Mouse (Mus musculus) adrenal gland, postnatal 36 days (tissue): ENCODE measurements around the gene Cyp19a1. TPM values are rescaled to one million over a fixed set of nuclear protein-coding genes. Genes with fewer than 3 reads are reported as not detected.

Source experiments
- DNase-seq, 2 experiments: peaks; one replicate each; pipeline ENCODE4 v3.0.0; 2021; ENCODE audit warnings: mixed read lengths in 1 of 2
- total RNA-seq, 2 experiments: library from RNA; stranded (reverse); gene quantifications; 2 replicates each; pipeline ENCODE4 v1.2.3; 2021

The Cyp19a1 gene
- total RNA-seq, 2 experiments from 2014 or later: not detected

GRCm38 (mm10) chr9:54169489-54169888, 98.4 kb downstream of the Cyp19a1 start:
- DNase-seq: peak in 1 of 2 experiments; percentile 5

GRCm38 (mm10) chr9:54168425-54168824, 99.5 kb downstream of the Cyp19a1 start:
- DNase-seq: no peak

GRCm38 (mm10) chr9:54163117-54163516, 104.8 kb downstream of the Cyp19a1 start:
- DNase-seq: peak; percentile 5 to 6

GRCm38 (mm10) chr9:54153679-54154078, 114.2 kb downstream of the Cyp19a1 start:
- DNase-seq: no peak

GRCm38 (mm10) chr9:54139191-54139590, 128.7 kb downstream of the Cyp19a1 start:
- DNase-seq: no peak

Other genes starting within 250 kb of the Cyp19a1 start
- under 1 TPM; 0.10 TPM for gene Tnfaip8l3, start 199.7 kb downstream of the Cyp19a1 start, total RNA-seq
- gene Gldn, start 18.4 kb upstream of the Cyp19a1 start, total RNA-seq: 1 to 10 TPM; 6.1 to 7.1 TPM
- 10 to 100 TPM; 14.3 to 16.0 TPM for gene Dmxl2, start 233.5 kb upstream of the Cyp19a1 start, total RNA-seq